Mouse (Mus musculus) CH12.LX (cell line): ENCODE measurements at regions not wholly inside any gene's neighbourhood (a gene's known extent, or its start where the extent isn't known, plus 50 kb on each side); places are given as distances from the start of the nearest gene placed in this dataset.

ENCODE experiments used
- DNase-seq: peaks from one replicate; pipeline ENCODE4 v3.0.0-alpha.2; 2013; ENCODE audit errors: extremely low read depth
- H3K27ac ChIP-seq: 2 replicates; pipeline ENCODE4 v1.5.1; 2012; ENCODE audit warnings: low read depth, mild to moderate bottlenecking, control low read depth, moderate library complexity; ENCODE audit not compliant: insufficient read depth
- H3K27me3 ChIP-seq: replicated peaks from 2 replicates; pipeline ENCODE3; 2012; ENCODE audit warnings: inconsistent platforms
- H3K36me3 ChIP-seq, 2 experiments: replicated peaks in 1 of 2; 2 replicates each; pipeline versions ENCODE3 to v1.6.1; 2012; ENCODE audit warnings: inconsistent platforms in 1 of 2, low read length in 1 of 2, mild to moderate bottlenecking in 1 of 2, mixed read lengths in 1 of 2, moderate library complexity in 1 of 2; ENCODE audit not compliant: control insufficient read depth in 1 of 2, insufficient read depth in 1 of 2
- H3K4me1 ChIP-seq, 2 experiments: 2 replicates each; pipeline ENCODE4 v1.6.1; 2012; ENCODE audit warnings: inconsistent platforms in 1 of 2, moderate library complexity in 1 of 2; ENCODE audit not compliant: insufficient read depth in 2 of 2, control insufficient read depth in 1 of 2
- H3K4me2 ChIP-seq: 2 replicates; pipeline ENCODE4 v1.6.1; 2012; ENCODE audit warnings: low read depth, mild to moderate bottlenecking, control low read depth; ENCODE audit not compliant: poor library complexity, insufficient read depth, severe bottlenecking
- H3K4me3 ChIP-seq, 3 experiments: fragments of 150-350 bp in 1 of 3; sonication (generic) in 1 of 3; replicated peaks in 1 of 3; 2 replicates each; pipeline versions ENCODE3 to v1.5.1; 2011 to 2012; ENCODE audit warnings: low read depth in 2 of 3, low read length in 2 of 3, mild to moderate bottlenecking in 2 of 3, moderate library complexity in 2 of 3, control low read depth in 1 of 3, improper control_type of control experiment in 1 of 3, inconsistent platforms in 1 of 3, mixed read lengths in 1 of 3; ENCODE audit not compliant: poor library complexity in 1 of 3
- H3K79me2 ChIP-seq: replicated peaks from 2 replicates; pipeline ENCODE4 v1.6.1; 2012; ENCODE audit warnings: mild to moderate bottlenecking, moderate library complexity; ENCODE audit not compliant: control insufficient read depth, poor library complexity, insufficient read depth, severe bottlenecking; ENCODE audit errors: extremely low read depth
- H3K9ac ChIP-seq: 2 replicates; pipeline ENCODE4 v1.6.1; 2012; ENCODE audit warnings: low read depth, mild to moderate bottlenecking, control low read depth, moderate library complexity; ENCODE audit not compliant: insufficient read depth
- H3K9me3 ChIP-seq: replicated peaks from 2 replicates; pipeline ENCODE3; 2012; ENCODE audit warnings: low read length, inconsistent platforms, mixed read lengths
- BHLHE40 ChIP-seq: IDR thresholded peaks from 2 replicates; pipeline ENCODE4 v1.6.1; 2011; ENCODE audit warnings: mild to moderate bottlenecking, low read depth, low read length, improper control_type of control experiment
- CHD1 ChIP-seq: IDR thresholded peaks from 2 replicates; pipeline ENCODE4 v1.6.1; 2012; ENCODE audit warnings: low read depth, low read length, improper control_type of control experiment, inconsistent platforms
- CHD2 ChIP-seq: IDR thresholded peaks from 2 replicates; pipeline ENCODE4 v1.6.1; 2011; ENCODE audit warnings: low read length, improper control_type of control experiment
- CTCF ChIP-seq, 2 experiments: IDR thresholded peaks in 1 of 2; conservative IDR thresholded peaks in 1 of 2; 2 replicates each; pipeline ENCODE4 v1.5.1; 2011 to 2012; ENCODE audit warnings: low read depth in 2 of 2, low read length in 2 of 2, improper control_type of control experiment in 1 of 2, inconsistent platforms in 1 of 2, mild to moderate bottlenecking in 1 of 2, moderate library complexity in 1 of 2
- ETS1 ChIP-seq: conservative IDR thresholded peaks from 2 replicates; pipeline ENCODE4 v1.6.1; 2012; ENCODE audit warnings: low read depth, mild to moderate bottlenecking, inconsistent platforms, low read length, improper control_type of control experiment, moderate library complexity
- HCFC1 ChIP-seq: IDR thresholded peaks from 2 replicates; pipeline ENCODE4 v1.6.1; 2012; ENCODE audit warnings: low read depth, mild to moderate bottlenecking, inconsistent platforms, low read length, improper control_type of control experiment
- JUN ChIP-seq: IDR thresholded peaks from 2 replicates; pipeline ENCODE4 v1.6.1; 2011; ENCODE audit warnings: low read depth, mild to moderate bottlenecking, low read length, improper control_type of control experiment, moderate library complexity; ENCODE audit not compliant: insufficient read depth
- JUND ChIP-seq: conservative IDR thresholded peaks from 2 replicates; pipeline ENCODE4 v1.6.1; 2011; ENCODE audit warnings: low read depth, low read length, improper control_type of control experiment
- MAZ ChIP-seq: IDR thresholded peaks from 2 replicates; pipeline ENCODE4 v1.6.1; 2012; ENCODE audit warnings: low read depth, mild to moderate bottlenecking, inconsistent platforms, low read length, improper control_type of control experiment, moderate library complexity
- MXI1 ChIP-seq: IDR thresholded peaks from 2 replicates; pipeline ENCODE4 v1.6.1; 2011; ENCODE audit warnings: mild to moderate bottlenecking, low read depth, low read length, improper control_type of control experiment
- NRF1 ChIP-seq: IDR thresholded peaks from 2 replicates; pipeline ENCODE4 v1.6.1; 2014; ENCODE audit warnings: low read depth, mild to moderate bottlenecking, inconsistent platforms, low read length, improper control_type of control experiment, moderate library complexity
- POLR2AphosphoS2 ChIP-seq: IDR thresholded peaks from 2 replicates; pipeline ENCODE4 v1.6.1; 2011; ENCODE audit warnings: low read depth, low read length, improper control_type of control experiment
- RAD21 ChIP-seq: IDR thresholded peaks from 2 replicates; pipeline ENCODE4 v1.6.1; 2011; ENCODE audit warnings: low read depth, mild to moderate bottlenecking, low read length, improper control_type of control experiment, moderate library complexity
- SIN3A ChIP-seq: IDR thresholded peaks from 2 replicates; pipeline ENCODE4 v1.6.1; 2012; ENCODE audit warnings: low read length, improper control_type of control experiment, inconsistent platforms
- SMC3 ChIP-seq: IDR thresholded peaks from 2 replicates; pipeline ENCODE4 v1.6.1; 2011; ENCODE audit warnings: low read depth, low read length, improper control_type of control experiment
- TBP ChIP-seq: conservative IDR thresholded peaks from 2 replicates; pipeline ENCODE4 v1.6.1; 2011; ENCODE audit warnings: low read depth, low read length, improper control_type of control experiment
- UBTF ChIP-seq: IDR thresholded peaks from 2 replicates; pipeline ENCODE4 v1.6.1; 2012; ENCODE audit warnings: low read depth, mild to moderate bottlenecking, inconsistent platforms, low read length, improper control_type of control experiment, moderate library complexity
- USF1 ChIP-seq: IDR thresholded peaks from 2 replicates; pipeline ENCODE4 v1.6.1; 2014; ENCODE audit warnings: low read depth, mild to moderate bottlenecking, inconsistent platforms, low read length, improper control_type of control experiment
- USF2 ChIP-seq: conservative IDR thresholded peaks from 2 replicates; pipeline ENCODE4 v1.6.1; 2011; ENCODE audit warnings: low read depth, low read length, improper control_type of control experiment
- ZC3H11A ChIP-seq: IDR thresholded peaks from 2 replicates; pipeline ENCODE4 v1.6.1; 2012; ENCODE audit warnings: low read depth, mild to moderate bottlenecking, inconsistent platforms, low read length, improper control_type of control experiment
- ZKSCAN1 ChIP-seq: IDR thresholded peaks from 2 replicates; pipeline ENCODE4 v1.6.1; 2012; ENCODE audit warnings: low read depth, inconsistent platforms, low read length, improper control_type of control experiment, borderline replicate concordance
- ZNF384 ChIP-seq: IDR thresholded peaks from 2 replicates; pipeline ENCODE4 v1.6.1; 2012; ENCODE audit warnings: low read depth, low read length, improper control_type of control experiment, inconsistent platforms
- dilution Hi-C: fragments of 300-500 bp; cut with MboI; formaldehyde crosslinking; loops from 2 replicates; pipeline ENCODE4 v1.14.3; 2020; ENCODE audit warnings: low sequenced_read_pairs; ENCODE audit not compliant: extremely low pct_unique_long_range_greater_than_20kb, extremely low pct_ligation_motif_present
- in situ Hi-C: fragments of 300-500 bp; cut with MboI; formaldehyde crosslinking; loops from 3 replicates; pipeline ENCODE4 v1.14.3; 2019; ENCODE audit warnings: low sequenced_read_pairs, low pct_ligation_motif_present, low pct_unique_long_range_greater_than_20kb, mixed read lengths

DNA sequence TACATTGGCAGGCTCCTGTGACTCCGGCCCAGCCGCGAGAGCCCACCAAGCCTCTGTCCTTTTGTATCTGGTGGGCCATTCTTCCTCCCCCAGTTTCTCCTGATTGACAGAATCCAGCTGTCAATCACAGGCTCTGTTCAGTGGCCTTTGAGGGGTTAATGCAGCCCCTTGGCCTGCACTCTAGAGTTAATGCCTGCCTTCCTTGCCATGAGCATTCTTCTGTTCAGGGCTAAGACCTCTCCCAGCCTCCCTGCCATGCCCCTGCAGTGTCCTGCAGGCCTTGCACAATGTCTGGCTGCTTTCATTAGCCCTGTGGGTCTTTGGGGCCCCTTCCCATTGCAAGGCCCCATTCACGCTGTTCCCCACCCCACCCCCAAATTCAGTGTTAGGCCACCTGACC lies 160.9 kb upstream of the Atp6ap2 start:
- no peak overlapping the region for H3K27ac ChIP-seq
- H3K4me2 ChIP-seq, result no peak overlapping the region
- H3K4me1 ChIP-seq, result no peaks in the 10 kb centered on the region
- no peak for DNase-seq
- H3K9me3 ChIP-seq, result no peaks in the 10 kb centered on the region
- no peaks in the 10 kb centered on the region for H3K27me3 ChIP-seq
- TF ChIP-seq HCFC1 (no peak), JUND (no peak), CHD1 (no peak), NRF1 (no peak), POLR2AphosphoS2 (no peak), SIN3A (no peak), SMC3 (no peak), BHLHE40 (no peak), ETS1 (no peak), CTCF (conservative IDR thresholded peaks at IDR 0.05 in 1 of 2, IDR thresholded peaks at IDR 0.05 in 1 of 2; ENCODE audit: low read depth in 2 of 2, low read length in 2 of 2) (no peak), MXI1 (no peak), ZC3H11A (no peak), RAD21 (no peak), CHD2 (no peak), ZNF384 (no peak), USF2 (no peak), JUN (no peak), ZKSCAN1 (no peak), TBP (no peak)
- H3K79me2 ChIP-seq, result no peaks in the 10 kb centered on the region
- H3K36me3 ChIP-seq, result no peaks in the 10 kb centered on the region
- dilution Hi-C loops (no loop called here), in situ Hi-C loops (no loop called here)
- H3K9ac ChIP-seq, result no peak overlapping the region
- H3K4me3 ChIP-seq, result no peak overlapping the region

DNA sequence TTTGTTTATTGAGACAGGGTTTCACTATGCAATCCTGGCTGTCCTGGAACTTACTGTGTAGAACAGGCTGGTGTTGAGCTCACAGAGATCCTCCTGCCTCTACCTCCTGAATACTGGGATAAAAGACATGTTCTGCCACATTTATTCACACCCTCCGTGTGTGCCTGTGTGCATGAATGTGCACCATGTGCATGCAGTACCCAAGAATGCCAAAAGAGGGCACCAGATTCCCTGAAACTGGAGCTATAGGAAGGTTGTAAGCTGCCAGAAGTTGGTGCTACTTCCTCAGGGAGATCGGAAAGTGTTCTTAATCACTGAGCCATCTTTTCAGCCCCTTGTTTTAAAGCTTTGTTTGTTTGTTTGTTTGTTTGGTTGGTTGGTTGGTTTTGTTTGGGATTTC lies 155.3 kb upstream of the Atp6ap2 start:
- H3K4me2 ChIP-seq, result no peak overlapping the region
- H3K27me3 ChIP-seq, result no peaks in the 10 kb centered on the region
- dilution Hi-C loops, result no loop called here
- no peak for DNase-seq
- TF ChIP-seq UBTF (no peak), JUND (no peak), BHLHE40 (no peak), ZNF384 (no peak), HCFC1 (no peak), NRF1 (no peak), USF1 (no peak), MAZ (no peak)
- H3K36me3 ChIP-seq, result no peaks in the 10 kb centered on the region
- H3K4me1 ChIP-seq, result 0 out of 4 replicates have a peak, but pooled peaks cover 0 to 2% of the 10 kb centered on the region in 2 experiments
- no peak overlapping the region for H3K4me3 ChIP-seq
- in situ Hi-C loops, result no loop called here
- no peak overlapping the region for H3K9ac ChIP-seq
- peaks cover 3% of the 10 kb centered on the region for H3K9me3 ChIP-seq
- no peak overlapping the region for H3K27ac ChIP-seq
- no peaks in the 10 kb centered on the region for H3K79me2 ChIP-seq
